Mouse (Mus musculus): Measurements from ENCODE around the gene Exoc3l. TPM values are rescaled to one million over a fixed set of nuclear protein-coding genes. Genes with fewer than 3 reads are reported as not detected.

Gene Exoc3l
- 1 to 10 TPM in 1 of 2 experiments, under 1 TPM in 1; 0.98 to 1.3 TPM for total RNA-seq (2021)

- no peak for DNase-seq (ENCODE audit: extremely low spot score in 1 of 2, low spot score in 1 of 2)
These were observed at the start of gene Exoc3l for GRCm38 (mm10) chr8:105295895-105296573. Gene Exoc3l (minus strand): TSS chr8:105296101.

DNA sequence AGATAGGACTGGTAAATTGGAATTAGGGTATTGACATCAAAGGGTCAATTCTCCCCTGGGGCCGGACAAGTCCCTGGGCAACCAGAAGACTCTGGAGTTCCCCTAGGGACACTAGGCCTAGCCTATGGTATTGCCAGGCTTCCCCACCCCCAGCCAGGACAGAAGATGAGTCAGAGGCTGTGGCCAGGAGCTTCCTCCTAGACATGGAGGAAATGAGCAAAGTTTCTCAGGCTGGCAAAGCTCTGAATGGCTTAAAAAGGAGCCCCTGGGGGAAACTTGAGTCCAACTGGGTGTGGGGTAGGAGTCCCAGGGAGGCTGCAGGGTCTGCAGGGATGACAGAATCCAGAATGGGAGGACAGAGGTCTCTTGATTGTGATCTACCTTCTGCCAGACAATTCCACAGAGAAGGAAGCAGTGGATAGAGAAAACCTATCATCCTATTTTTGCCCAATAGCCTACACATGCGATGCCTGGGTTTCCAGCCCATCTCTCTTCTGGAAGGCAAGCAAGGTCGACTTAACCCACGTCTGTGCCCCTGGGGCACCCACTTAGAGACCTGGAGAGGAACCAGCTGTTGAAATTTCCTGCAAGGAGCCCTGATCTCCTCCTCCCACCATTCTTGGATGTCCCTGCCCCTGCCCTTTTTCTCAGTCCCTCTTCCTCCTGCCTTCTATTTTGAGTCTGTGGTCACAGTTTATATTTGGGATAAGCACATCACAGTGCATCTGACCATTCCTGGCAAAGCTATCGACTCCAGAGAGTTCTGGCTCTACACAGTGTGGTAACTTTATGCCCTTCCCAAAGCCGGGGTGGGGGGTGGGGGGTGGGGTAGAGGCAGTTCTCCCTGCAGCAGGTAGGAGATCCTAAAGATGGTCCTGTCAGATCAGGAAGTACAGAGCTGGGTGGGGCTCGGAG is 49.4 kb upstream of the Exoc3l start:
- DNase-seq (ENCODE audit: extremely low spot score in 1 of 2, low spot score in 1 of 2) = no peak

- DNase-seq (ENCODE audit: extremely low spot score in 1 of 2, low spot score in 1 of 2) = no peak
These were observed 48.1 kb upstream of the Exoc3l start for GRCm38 (mm10) chr8:105343791-105344574.

DNA sequence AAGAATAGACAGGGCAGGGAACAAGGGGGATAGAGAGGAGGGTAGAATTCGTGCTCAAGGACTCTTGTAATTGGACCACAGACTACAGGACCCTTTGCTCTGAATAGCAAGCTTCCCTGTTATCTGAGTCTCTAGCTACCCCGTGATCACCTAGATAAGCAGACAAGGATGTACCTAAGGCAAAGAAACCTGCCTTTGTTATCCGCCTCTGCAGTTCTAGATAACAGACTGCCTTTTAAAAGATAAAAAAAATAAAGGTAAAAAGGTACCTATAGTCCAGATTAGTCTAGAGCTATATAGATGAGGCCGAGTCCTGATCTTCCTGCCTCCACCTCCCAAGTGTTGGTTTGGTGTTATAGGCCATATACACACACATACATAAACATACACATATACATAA is 46.9 kb upstream of the Exoc3l start:
- DNase-seq (ENCODE audit: extremely low spot score in 1 of 2, low spot score in 1 of 2) = no peak

- DNase-seq (ENCODE audit: extremely low spot score in 1 of 2, low spot score in 1 of 2) = no peak
These were observed 45.5 kb upstream of the Exoc3l start for GRCm38 (mm10) chr8:105341399-105341798.

GRCm38 (mm10) chr8:105339886-105340635 is 44.2 kb upstream of the Exoc3l start:
- no peak for DNase-seq (ENCODE audit: extremely low spot score in 1 of 2, low spot score in 1 of 2)

DNA sequence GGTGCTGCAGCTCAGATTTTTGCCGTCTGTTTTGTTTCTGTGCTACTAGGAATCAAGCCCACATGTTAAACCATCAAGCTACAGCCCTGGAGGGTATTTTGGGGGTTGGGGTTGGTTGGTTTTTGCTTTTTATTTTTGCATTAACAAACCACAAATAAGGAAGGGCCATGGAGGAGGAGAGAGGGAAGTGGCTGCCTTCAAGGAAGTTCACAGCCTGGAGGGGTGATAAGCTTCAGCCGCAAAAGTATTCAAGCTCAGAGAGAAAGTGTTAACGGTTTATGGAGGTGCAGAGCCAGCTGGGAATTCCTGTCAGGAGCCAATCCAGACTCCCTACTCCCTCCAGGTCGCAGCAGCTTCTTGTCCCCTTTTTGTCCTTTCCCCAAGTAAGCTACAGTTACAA is 43.1 kb upstream of the Exoc3l start:
- no peak for DNase-seq (ENCODE audit: extremely low spot score in 1 of 2, low spot score in 1 of 2)

DNA sequence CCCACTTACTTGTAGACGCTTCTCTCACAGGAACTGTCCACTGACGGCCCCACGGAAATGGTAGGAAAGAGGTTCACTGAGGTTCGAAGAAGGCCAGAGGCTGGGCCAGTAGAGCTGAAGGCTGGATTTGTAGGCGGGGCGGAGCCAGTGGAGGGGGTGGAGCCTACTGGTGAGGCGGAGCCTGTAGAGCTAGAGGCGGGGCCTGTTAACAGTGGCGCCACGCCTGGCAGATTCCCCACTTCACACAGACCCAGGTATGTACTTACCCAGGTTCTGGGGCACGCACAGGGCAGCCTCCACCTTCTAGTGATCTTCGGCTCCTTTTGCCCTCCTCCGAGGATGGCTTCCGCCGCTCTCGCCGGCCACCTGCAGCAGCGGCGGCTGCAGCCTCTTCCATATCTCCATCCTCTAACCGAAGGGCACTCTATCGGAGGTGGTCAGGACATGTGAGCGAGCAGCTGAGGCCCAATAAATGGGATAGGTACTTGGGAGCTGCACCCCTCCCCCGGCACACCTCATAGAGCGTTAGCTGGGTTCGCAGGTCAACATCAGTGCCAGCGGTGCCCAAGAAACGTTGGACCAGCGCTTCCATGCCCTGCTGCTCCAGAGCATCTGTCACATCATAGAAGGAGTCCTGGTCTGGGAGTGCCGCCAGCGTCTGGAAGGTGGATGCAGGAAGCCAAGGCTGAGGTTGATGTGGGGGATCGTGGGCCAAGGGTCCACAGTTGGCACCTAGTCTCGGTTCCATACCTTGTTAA is 40.7 kb upstream of the Exoc3l start:
- no peak for DNase-seq (ENCODE audit: extremely low spot score in 1 of 2, low spot score in 1 of 2)

GRCm38 (mm10) chr8:105332523-105332922 is 36.6 kb upstream of the Exoc3l start:
- no peak for DNase-seq (ENCODE audit: extremely low spot score in 1 of 2, low spot score in 1 of 2)

GRCm38 (mm10) chr8:105331931-105332330 is 36.0 kb upstream of the Exoc3l start:
- DNase-seq (ENCODE audit: extremely low spot score in 1 of 2, low spot score in 1 of 2) = no peak

GRCm38 (mm10) chr8:105331469-105331868 is 35.6 kb upstream of the Exoc3l start:
- no peak for DNase-seq (ENCODE audit: extremely low spot score in 1 of 2, low spot score in 1 of 2)

- no peak for DNase-seq (ENCODE audit: extremely low spot score in 1 of 2, low spot score in 1 of 2)
These were observed 34.4 kb upstream of the Exoc3l start for GRCm38 (mm10) chr8:105330325-105330724.

DNA sequence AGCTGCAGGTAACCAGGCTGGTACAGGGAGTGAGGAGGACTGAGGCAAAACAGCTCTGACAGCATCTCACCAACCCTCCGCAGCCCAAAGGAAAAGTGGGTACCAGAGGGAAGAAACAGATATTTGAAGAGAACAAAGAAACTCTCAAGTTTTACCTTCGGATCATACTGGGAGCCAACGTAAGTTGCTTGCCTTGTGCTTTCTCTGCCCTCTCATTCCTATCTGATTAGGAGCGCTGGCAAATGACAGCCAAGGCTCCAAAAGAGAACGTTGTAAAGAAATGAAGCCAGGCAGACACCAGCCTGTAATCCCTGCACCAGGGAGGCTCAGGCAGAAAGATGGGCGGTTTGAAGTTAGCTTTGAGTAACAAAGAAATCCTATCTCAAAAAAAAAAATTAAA is 31.1 kb upstream of the Exoc3l start:
- DNase-seq (ENCODE audit: extremely low spot score in 1 of 2, low spot score in 1 of 2) = no peak

- peak; percentile 93 to 94 for DNase-seq (ENCODE audit: extremely low spot score in 1 of 2, low spot score in 1 of 2)
These were observed 30.3 kb upstream of the Exoc3l start, which contains the start of the genes Lrrc29 and Tmem208 for GRCm38 (mm10) chr8:105326141-105326672. Gene Lrrc29 (minus strand): TSS chr8:105326278. Gene Tmem208 (plus strand): TSS chr8:105326354.

DNA sequence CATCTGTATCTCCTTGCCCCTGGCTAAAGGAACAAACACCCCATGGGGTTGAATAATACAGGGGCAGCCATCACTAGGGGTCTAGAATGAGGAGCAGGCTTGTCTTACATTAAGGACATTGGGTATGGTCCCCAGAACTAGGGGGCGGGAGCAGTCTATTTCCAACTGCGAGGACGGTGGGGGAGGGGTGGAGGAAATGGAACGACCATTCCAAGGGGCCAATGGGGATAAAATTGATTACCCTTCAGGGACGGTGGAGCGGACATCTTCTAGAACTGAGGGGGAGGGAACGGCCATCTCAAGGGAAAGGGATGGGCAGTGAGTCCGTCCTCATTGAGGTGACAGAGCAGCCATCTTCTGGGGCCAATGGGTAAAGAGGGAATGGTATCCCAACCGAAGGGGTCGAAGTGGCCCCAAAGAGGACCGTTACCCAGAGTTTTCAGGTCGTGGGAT is 29.8 kb upstream of the Exoc3l start:
- DNase-seq (ENCODE audit: extremely low spot score in 1 of 2, low spot score in 1 of 2) = no peak

DNA sequence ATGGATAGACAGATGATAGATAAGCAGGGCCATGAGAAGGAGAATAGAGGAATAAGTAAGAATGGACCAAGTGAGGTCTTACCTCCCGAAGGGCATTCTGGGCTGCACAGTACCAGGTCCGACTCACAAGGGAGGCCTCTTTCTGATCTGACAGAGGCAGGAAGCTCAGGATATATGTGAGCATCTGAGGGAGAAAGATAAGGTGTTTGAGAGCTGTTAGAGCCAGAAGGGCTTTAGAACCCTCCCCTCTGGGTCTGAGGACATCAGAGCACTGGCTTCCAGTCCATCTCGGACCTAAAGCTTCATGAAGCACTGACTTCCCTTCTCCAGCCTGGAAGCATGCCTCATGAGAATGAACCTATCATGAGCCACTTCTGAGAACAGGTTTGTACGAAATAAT is 27.3 kb upstream of the Exoc3l start:
- DNase-seq (ENCODE audit: extremely low spot score in 1 of 2, low spot score in 1 of 2) = no peak

DNA sequence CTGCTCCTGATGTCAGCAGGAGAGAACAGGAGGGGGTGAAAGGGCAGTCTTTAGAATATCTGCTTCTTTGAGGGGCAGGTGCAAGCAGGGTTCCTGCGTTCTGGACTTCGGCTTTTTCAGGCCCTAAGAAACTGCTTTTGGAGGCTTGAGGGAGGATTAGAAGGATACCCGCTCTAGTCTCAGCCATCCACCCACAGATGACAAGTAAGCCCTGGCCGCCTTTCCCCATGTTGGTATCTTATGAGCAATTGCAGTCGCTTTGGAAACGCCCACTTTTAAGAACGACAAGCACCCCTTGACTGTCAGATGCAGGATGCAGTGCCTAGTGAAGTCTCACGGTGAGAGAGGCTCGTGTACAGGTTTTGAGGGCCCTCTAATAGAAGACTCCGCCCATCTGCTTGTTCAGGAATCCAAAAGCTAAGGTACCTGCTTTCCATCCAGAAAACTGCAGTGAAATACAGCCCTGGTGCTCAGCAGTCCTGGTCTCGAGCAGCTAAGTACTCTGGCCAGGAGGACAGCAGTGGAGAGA is 22.8 kb upstream of the Exoc3l start:
- DNase-seq (ENCODE audit: extremely low spot score in 1 of 2, low spot score in 1 of 2) = no peak

- no peak for DNase-seq (ENCODE audit: extremely low spot score in 1 of 2, low spot score in 1 of 2)
These were observed 22.0 kb upstream of the Exoc3l start for GRCm38 (mm10) chr8:105317941-105318340.

Data from layer of hippocampus, postnatal 25 days (tissue).